Mouse (Mus musculus) forebrain, embryonic 10.5 days (tissue): ENCODE measurements around the gene Gm37240. TPM values are rescaled to one million over a fixed set of nuclear protein-coding genes. Genes with fewer than 3 reads are reported as not detected.

Experiments
- DNase-seq: peaks from one replicate; pipeline ENCODE4 v3.0.0-alpha.2; 2017; ENCODE audit warnings: low spot score; ENCODE audit errors: extremely low spot score
- H3K27ac ChIP-seq: fragments of 300-500 bp; sonication (generic); 2 replicates; pipeline ENCODE4 v1.5.1; 2016; ENCODE audit warnings: mild to moderate bottlenecking
- H3K27me3 ChIP-seq: fragments of 300-500 bp; sonication (generic); 2 replicates; pipeline ENCODE4 v1.6.1; 2016; ENCODE audit warnings: mild to moderate bottlenecking; ENCODE audit not compliant: poor library complexity, severe bottlenecking
- H3K36me3 ChIP-seq: fragments of 300-500 bp; sonication (generic); replicated peaks from 2 replicates; pipeline ENCODE4 v1.6.1; 2016; ENCODE audit warnings: mild to moderate bottlenecking, moderate library complexity
- H3K4me1 ChIP-seq: fragments of 300-500 bp; sonication (generic); 2 replicates; pipeline ENCODE4 v1.6.1; 2016
- H3K4me3 ChIP-seq: fragments of 300-500 bp; sonication (generic); 2 replicates; pipeline ENCODE4 v1.5.1; 2016; ENCODE audit warnings: mild to moderate bottlenecking, moderate library complexity
- H3K9me3 ChIP-seq: fragments of 300-500 bp; sonication (generic); 2 replicates; pipeline ENCODE4 v1.6.1; 2016; ENCODE audit warnings: mild to moderate bottlenecking, moderate library complexity
- WGBS: fragments of 180-500 bp; shearing (Covaris S2); methylation state at CpG from one replicate; pipeline ENCODE4 v1.1.7; 2016; 5-methylcytosine and 5-hydroxymethylcytosine counted together
- polyA plus RNA-seq: library from polyadenylated mRNA; unstranded; fragments of >200 nt; fragmentation: Nextera tagmentation; extraction: Ambion mirVana; gene quantifications from 2 replicates; pipeline ENCODE4 v1.2.1, GENCODE M21; 2016

The Gm37240 gene
- polyA plus RNA-seq, 1 experiment from 2014 or later: 0.77 TPM

GRCm38 (mm10) chr3:85841454-85842176, 45.7 kb downstream of the Gm37240 start:
- Histone ChIP-seq H3K4me1 (peaks cover 15% of the 10 kb centered on the region), H3K27ac (no peak overlapping the region; the same call in 1 of the 2 replicates), H3K4me3 (no peak overlapping the region), H3K9me3 (no peaks in the 10 kb centered on the region), H3K36me3 (no peaks in the 10 kb centered on the region), H3K27me3 (no peaks in the 10 kb centered on the region)
- DNase-seq: no peak
- 32% methylated on average over 2 of the region's 2 CpGs for WGBS

DNA sequence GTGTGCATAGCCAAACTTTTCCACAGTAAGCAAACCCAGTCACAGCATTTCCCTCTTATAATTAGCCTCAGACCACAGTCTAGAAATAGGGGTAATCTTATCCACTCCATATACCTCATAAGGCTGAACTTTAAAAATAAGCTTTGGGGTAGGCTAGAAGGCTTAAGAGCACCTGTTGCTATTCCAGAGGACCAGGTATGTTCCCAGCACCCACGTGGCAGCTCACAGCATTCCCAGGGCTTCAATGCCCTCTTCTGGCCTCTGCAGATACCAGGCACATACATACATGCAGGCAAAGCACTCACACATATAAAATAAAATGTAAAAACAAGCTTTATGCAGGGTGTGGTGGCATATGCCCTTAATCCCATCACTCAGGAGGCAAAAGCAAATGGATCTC, 53.7 kb downstream of the Gm37240 start:
- Histone ChIP-seq H3K27me3 (no peaks in the 10 kb centered on the region), H3K9me3 (no peaks in the 10 kb centered on the region), H3K4me1 (peaks cover 10% of the 10 kb centered on the region), H3K27ac (no peak overlapping the region), H3K4me3 (no peak overlapping the region), H3K36me3 (no peaks in the 10 kb centered on the region)
- no peak for DNase-seq
- WGBS: 76% methylated on average over 1 of the region's 1 CpGs

GRCm38 (mm10) chr3:85832490-85833155, 54.7 kb downstream of the Gm37240 start:
- no peak for DNase-seq
- H3K36me3 ChIP-seq: no peaks in the 10 kb centered on the region
- no peaks in the 10 kb centered on the region for H3K27me3 ChIP-seq
- H3K4me1 ChIP-seq: peaks cover 13% of the 10 kb centered on the region
- H3K27ac ChIP-seq: 0 out of 2 replicates have a peak overlapping the region, but pooled peaks have one; percentile 40
- H3K4me3 ChIP-seq: no peak overlapping the region
- no peaks in the 10 kb centered on the region for H3K9me3 ChIP-seq
- WGBS: 74% methylated on average over 10 of the region's 10 CpGs

DNA sequence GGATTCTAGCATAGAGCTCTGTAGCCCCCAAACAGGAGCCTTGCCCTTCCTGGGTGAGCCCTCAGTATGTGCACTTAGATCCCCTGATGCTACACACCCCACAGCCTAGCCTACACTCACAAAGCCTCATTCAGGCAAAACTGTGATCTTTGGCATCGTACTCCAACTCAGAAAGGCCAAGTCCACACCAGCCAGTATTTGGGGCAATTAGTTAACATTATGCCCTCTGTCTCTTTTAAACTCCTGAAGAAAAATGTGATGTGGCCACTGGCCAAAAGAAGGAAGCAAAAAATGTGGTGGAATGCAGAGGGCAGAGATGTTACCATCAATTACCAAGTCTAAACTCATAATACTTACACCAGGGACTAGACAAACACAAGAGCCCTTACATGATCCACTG, 55.5 kb downstream of the Gm37240 start:
- Histone ChIP-seq H3K27ac (no peak overlapping the region), H3K9me3 (no peaks in the 10 kb centered on the region), H3K4me3 (no peak overlapping the region), H3K4me1 (peaks cover 16% of the 10 kb centered on the region), H3K27me3 (no peaks in the 10 kb centered on the region), H3K36me3 (no peaks in the 10 kb centered on the region)
- DNase-seq: no peak
- 90% methylated on average over 1 of the region's 1 CpGs for WGBS

- Histone ChIP-seq H3K4me3 (no peak overlapping the region), H3K27me3 (no peaks in the 10 kb centered on the region), H3K4me1 (peaks cover 16% of the 10 kb centered on the region), H3K9me3 (no peaks in the 10 kb centered on the region), H3K36me3 (no peaks in the 10 kb centered on the region), H3K27ac (no peak overlapping the region)
- DNase-seq: no peak
- 81% methylated on average over 4 of the region's 4 CpGs for WGBS
Observed at GRCm38 (mm10) chr3:85829047-85829446, 58.3 kb downstream of the Gm37240 start.

GRCm38 (mm10) chr3:85827815-85828214, 59.5 kb downstream of the Gm37240 start:
- no peaks in the 10 kb centered on the region for H3K27me3 ChIP-seq
- DNase-seq: no peak
- H3K27ac ChIP-seq: no peak overlapping the region
- no peaks in the 10 kb centered on the region for H3K36me3 ChIP-seq
- 70% methylated on average over 6 of the region's 6 CpGs for WGBS
- H3K4me3 ChIP-seq: no peak overlapping the region
- peaks cover 13% of the 10 kb centered on the region for H3K4me1 ChIP-seq
- no peaks in the 10 kb centered on the region for H3K9me3 ChIP-seq

- no peak for DNase-seq
- no peak overlapping the region for H3K27ac ChIP-seq
- H3K4me3 ChIP-seq: no peak overlapping the region
- no peaks in the 10 kb centered on the region for H3K27me3 ChIP-seq
- whole genome bisulfite sequencing: 82% methylated on average over 4 of the region's 4 CpGs
- peaks cover 7% of the 10 kb centered on the region for H3K4me1 ChIP-seq
- H3K36me3 ChIP-seq: no peaks in the 10 kb centered on the region
- H3K9me3 ChIP-seq: no peaks in the 10 kb centered on the region
Observed at GRCm38 (mm10) chr3:85827283-85827682, 60.0 kb downstream of the Gm37240 start.

- WGBS: 91% methylated on average over 15 of the region's 15 CpGs
Observed at GRCm38 (mm10) chr3:85820839-85821548, 66.3 kb downstream of the Gm37240 start.

DNA sequence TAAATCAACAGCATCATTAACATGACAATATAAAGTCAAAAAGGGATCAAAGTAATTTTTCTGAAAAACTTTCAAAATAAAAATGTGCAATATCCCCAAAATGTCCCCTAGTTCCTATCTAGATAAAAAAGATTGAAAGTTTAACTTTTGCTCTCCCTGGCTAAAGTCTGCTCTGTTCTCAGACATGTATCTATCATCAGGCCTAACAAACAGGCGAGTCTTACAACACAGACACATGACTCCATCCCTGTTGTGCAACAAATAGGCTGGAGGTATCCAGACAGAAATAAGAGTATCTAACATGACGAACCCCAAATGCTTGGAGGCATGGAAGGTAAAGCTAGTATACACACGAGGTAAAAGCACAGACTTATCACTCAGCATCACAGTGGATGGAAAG, 68.0 kb downstream of the Gm37240 start:
- H3K9me3 ChIP-seq: no peaks in the 10 kb centered on the region
- H3K27me3 ChIP-seq: no peaks in the 10 kb centered on the region
- H3K27ac ChIP-seq: no peak overlapping the region
- H3K4me1 ChIP-seq: no peaks in the 10 kb centered on the region
- 81% methylated on average over 3 of the region's 3 CpGs for WGBS
- no peak overlapping the region for H3K4me3 ChIP-seq
- no peaks in the 10 kb centered on the region for H3K36me3 ChIP-seq
- no peak for DNase-seq

More at GRCm38 (mm10) chr3:85820839-85821548, 66.3 kb downstream of the Gm37240 start:
- H3K36me3 ChIP-seq: no peaks in the 10 kb centered on the region
- H3K27ac ChIP-seq: no peak overlapping the region
- no peaks in the 10 kb centered on the region for H3K4me1 ChIP-seq
- no peak overlapping the region for H3K4me3 ChIP-seq
- H3K9me3 ChIP-seq: no peaks in the 10 kb centered on the region
- DNase-seq: no peak
- H3K27me3 ChIP-seq: no peaks in the 10 kb centered on the region

GRCm38 (mm10) chr3:85817191-85817590, 70.1 kb downstream of the Gm37240 start, which contains the start of gene Fam160a1:
Gene Fam160a1 (minus strand): TSS chr3:85817291.
- Histone ChIP-seq H3K36me3 (no peaks in the 10 kb centered on the region), H3K4me1 (no peaks in the 10 kb centered on the region; the same call in 1 of the 2 replicates), H3K4me3 (no peak within 1 kb of the TSS), H3K27ac (no peak within 1 kb of the TSS), H3K9me3 (no peaks in the 10 kb centered on the region), H3K27me3 (no peaks in the 10 kb centered on the region)
- WGBS: 93% methylated on average over 2 of the region's 2 CpGs
- no peak for DNase-seq

DNA sequence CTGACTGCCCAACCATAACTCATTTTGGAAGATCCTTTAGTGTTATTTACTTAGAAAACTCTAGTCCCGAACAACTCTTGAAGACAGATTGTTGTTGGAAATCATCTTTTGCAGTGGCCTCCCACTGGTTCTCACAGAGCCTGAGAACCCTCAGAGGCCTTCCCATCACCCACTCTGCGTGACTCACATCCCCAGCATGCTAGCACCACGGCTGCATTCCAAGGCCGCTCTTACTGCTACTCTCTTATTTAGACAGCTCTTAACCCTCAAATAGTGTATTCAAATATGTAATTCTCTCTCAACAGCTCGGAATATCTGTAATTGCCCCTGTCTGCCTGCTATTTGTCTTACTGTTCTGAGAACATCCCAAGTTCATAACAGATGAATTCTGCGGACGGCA, 73.1 kb downstream of the Gm37240 start:
- Histone ChIP-seq H3K4me3 (no peak overlapping the region), H3K4me1 (no peaks in the 10 kb centered on the region; the same call in 1 of the 2 replicates), H3K36me3 (no peaks in the 10 kb centered on the region), H3K27ac (no peak overlapping the region), H3K9me3 (no peaks in the 10 kb centered on the region), H3K27me3 (no peaks in the 10 kb centered on the region)
- no peak for DNase-seq
- WGBS: 85% methylated on average over 7 of the region's 7 CpGs

DNA sequence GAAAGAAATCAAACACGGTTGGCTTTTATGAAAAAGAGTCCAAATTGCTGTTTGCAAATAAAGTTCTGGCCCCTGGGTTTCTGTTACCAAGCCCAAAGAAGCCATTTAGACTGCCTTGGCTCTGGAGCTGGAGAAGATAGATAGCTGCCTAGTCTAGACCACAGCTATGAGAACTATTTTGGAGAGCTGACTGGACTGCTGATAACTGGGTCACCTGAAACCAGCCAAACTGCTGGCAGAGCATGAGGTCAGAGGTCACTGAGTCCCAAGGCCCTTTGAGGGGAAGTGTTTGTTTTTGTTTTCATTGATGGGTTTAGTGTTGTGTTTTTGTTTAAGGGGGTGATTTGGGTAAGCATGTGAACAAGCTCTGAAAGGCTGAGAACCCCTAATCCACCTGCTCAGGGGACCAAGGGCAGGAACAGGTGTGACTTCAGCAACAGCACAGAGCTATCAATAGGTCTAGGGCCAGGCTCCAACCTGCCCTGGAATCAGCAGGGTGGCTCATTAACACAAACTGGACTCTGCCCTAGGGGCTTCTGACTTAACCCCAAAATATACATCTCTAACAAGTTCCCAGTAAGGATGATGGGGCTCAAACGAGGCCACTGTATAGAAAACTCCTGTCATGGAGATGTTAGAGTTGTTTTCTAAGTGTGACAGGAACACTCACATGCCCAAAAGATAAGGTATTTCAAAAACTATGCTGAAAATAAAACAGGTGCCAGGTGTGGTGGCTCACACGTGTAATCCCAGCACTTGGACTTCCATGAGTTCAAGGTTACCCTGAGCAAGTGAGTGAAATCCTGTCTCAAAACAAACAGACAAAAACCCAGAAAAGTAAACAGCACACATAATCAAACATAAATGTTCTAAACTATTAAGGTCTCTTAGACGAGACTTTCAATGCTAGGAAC, 74.0 kb downstream of the Gm37240 start:
- 65% methylated on average over 4 of the region's 4 CpGs for WGBS
- Histone ChIP-seq H3K27ac (no peak overlapping the region), H3K9me3 (no peaks in the 10 kb centered on the region), H3K4me1 (no peaks in the 10 kb centered on the region; the same call in 1 of the 2 replicates), H3K27me3 (no peaks in the 10 kb centered on the region), H3K36me3 (no peaks in the 10 kb centered on the region), H3K4me3 (no peak overlapping the region)
- no peak for DNase-seq
